ENCODE assay signal across 8 mouse cellular contexts in genomic region chr14:24655580-24655979, GRCm38 (mm10).
A peak's percentile ranks its signal among the peaks of the same experiment; 100 is the strongest.
DNase-seq lines count a peak whose midpoint lies in the region; ATAC-seq and TF ChIP-seq lines count a peak whose summit lies in the region.
"Had no signal": no experiment of that assay in that cellular context is flagged by ENCODE, and none has a peak within 500 bp of the region (broad histone marks: within the 10 kb centered on the region; RNA-seq: fewer than 3 reads in every experiment).

No protein-coding gene starts in this region.

- no peaks in the 10 kb centered on the region for H3K27me3 ChIP-seq in kidney, embryonic 16.5 days (ENCODE audit: insufficient read depth, low read length)
- H3K27me3 ChIP-seq in heart, adult 2 months (ENCODE audit: control insufficient read depth, insufficient read depth, low read length): no peaks in the 10 kb centered on the region
- no peaks in the 10 kb centered on the region for H3K27me3 ChIP-seq in midbrain, embryonic 13.5 days

- H3K9ac ChIP-seq in kidney, embryonic 16.5 days (replicated peaks; ENCODE audit: low read length): no peak overlapping the region
- no peak overlapping the region for H3K9ac ChIP-seq in heart, adult 2 months (ENCODE audit: low read depth, low read length)
- no peak overlapping the region for H3K9ac ChIP-seq in midbrain, embryonic 13.5 days (replicated peaks)

- no peak for TF ChIP-seq POLR2A in heart, adult 2 months (IDR thresholded peaks at IDR 0.05; ENCODE audit: insufficient read depth, low read depth, low read length)

- H3K27ac ChIP-seq in kidney, embryonic 16.5 days (ENCODE audit: low read length): no peak overlapping the region
- H3K27ac ChIP-seq in heart, adult 2 months: no peak overlapping the region
- 0 out of 2 replicates have a peak overlapping the region, but pooled peaks have one; percentile 14 for H3K27ac ChIP-seq in midbrain, embryonic 13.5 days

- no peak overlapping the region for H3K4me2 ChIP-seq in kidney, embryonic 16.5 days (replicated peaks; ENCODE audit: low read depth, low read length)
- H3K4me2 ChIP-seq in midbrain, embryonic 13.5 days (replicated peaks): no peak overlapping the region

- 38% methylated on average over 9 of the region's 9 CpGs for WGBS in kidney, embryonic 16.5 days
- 14% methylated on average over 9 of the region's 9 CpGs for WGBS in heart, adult 2 months
- 62% methylated on average over 9 of the region's 9 CpGs for WGBS in midbrain, embryonic 13.5 days

- no peaks in the 10 kb centered on the region for H3K9me3 ChIP-seq in kidney, embryonic 16.5 days (ENCODE audit: low read length)
- no peaks in the 10 kb centered on the region for H3K9me3 ChIP-seq in midbrain, embryonic 13.5 days

- no peak overlapping the region for H3K4me3 ChIP-seq in kidney, embryonic 16.5 days (ENCODE audit: low read length)
- no peak overlapping the region for H3K4me3 ChIP-seq in heart, adult 2 months
- no peak overlapping the region for H3K4me3 ChIP-seq in midbrain, embryonic 13.5 days (replicated peaks)

- no peaks in the 10 kb centered on the region for H3K4me1 ChIP-seq in kidney, embryonic 16.5 days (ENCODE audit: insufficient read depth, low read length)
- peaks cover 1% of the 10 kb centered on the region for H3K4me1 ChIP-seq in heart, adult 2 months (ENCODE audit: control insufficient read depth, insufficient read depth, low read length)
- peaks cover 23% of the 10 kb centered on the region for H3K4me1 ChIP-seq in midbrain, embryonic 13.5 days (replicated peaks)

- ATAC-seq in kidney, embryonic 16.5 days (ENCODE audit: low FRiP score, low TSS enrichment): 0 out of 2 replicates have a peak, but pooled peaks have one; percentile 51
- ATAC-seq in midbrain, embryonic 13.5 days: no peak; the same call in 1 of the 2 replicates

- intact Hi-C loops in heart, adult 2 months (cut with DNase I): no loop called here
- intact Hi-C loops in heart, postnatal 10 days (cut with DNase I): no loop called here

- H3K79me2 ChIP-seq in heart, adult 2 months (replicated peaks; ENCODE audit: control insufficient read depth, insufficient read depth, low read length): no peaks in the 10 kb centered on the region

- H3K36me3 ChIP-seq in kidney, embryonic 16.5 days (ENCODE audit: insufficient read depth, low read length): no peaks in the 10 kb centered on the region
- H3K36me3 ChIP-seq in heart, adult 2 months (ENCODE audit: control insufficient read depth, insufficient read depth, low read length): no peaks in the 10 kb centered on the region
- H3K36me3 ChIP-seq in midbrain, embryonic 13.5 days: no peaks in the 10 kb centered on the region

- TF ChIP-seq CTCF in heart, adult 2 months (IDR thresholded peaks at IDR 0.05): no peak

- TF ChIP-seq EP300 in heart, adult 2 months (IDR thresholded peaks at IDR 0.05; ENCODE audit: insufficient read depth, low read depth, low read length): no peak

- DNase-seq in kidney, adult 8-10 months: no peak
- peak; percentile 33 to 45 for DNase-seq in heart, adult 2 months
- peak; percentile 54 to 55 for DNase-seq in heart, postnatal 10 days
- no peak for DNase-seq in thymus, postnatal 36 days
- no peak for DNase-seq in liver
- DNase-seq: kidney, postnatal 25 days had no signal

Comparison
In these comparisons a context has a peak if more than half of its experiments do, and no peak if none do; other contexts are left out.
1. DNase-seq: peak in heart, adult 2 months (2 of 2) and heart, postnatal 10 days (2 of 2); none in kidney, adult 8-10 months (0 of 2), thymus, postnatal 36 days (0 of 2) and liver (single experiment).